Mouse (Mus musculus): ENCODE results near the gene Cers1. TPM values are rescaled to one million over a fixed set of nuclear protein-coding genes. Genes with fewer than 3 reads are reported as not detected.

The Cers1 gene
- not detected for polyA plus RNA-seq (2015; fragmentation: Illumina TruSeq; extraction: RNeasy Lipid Tissue Mini Kit (QIAGEN cat#74804); ENCODE audit: insufficient read depth, low replicate concordance)

DNA sequence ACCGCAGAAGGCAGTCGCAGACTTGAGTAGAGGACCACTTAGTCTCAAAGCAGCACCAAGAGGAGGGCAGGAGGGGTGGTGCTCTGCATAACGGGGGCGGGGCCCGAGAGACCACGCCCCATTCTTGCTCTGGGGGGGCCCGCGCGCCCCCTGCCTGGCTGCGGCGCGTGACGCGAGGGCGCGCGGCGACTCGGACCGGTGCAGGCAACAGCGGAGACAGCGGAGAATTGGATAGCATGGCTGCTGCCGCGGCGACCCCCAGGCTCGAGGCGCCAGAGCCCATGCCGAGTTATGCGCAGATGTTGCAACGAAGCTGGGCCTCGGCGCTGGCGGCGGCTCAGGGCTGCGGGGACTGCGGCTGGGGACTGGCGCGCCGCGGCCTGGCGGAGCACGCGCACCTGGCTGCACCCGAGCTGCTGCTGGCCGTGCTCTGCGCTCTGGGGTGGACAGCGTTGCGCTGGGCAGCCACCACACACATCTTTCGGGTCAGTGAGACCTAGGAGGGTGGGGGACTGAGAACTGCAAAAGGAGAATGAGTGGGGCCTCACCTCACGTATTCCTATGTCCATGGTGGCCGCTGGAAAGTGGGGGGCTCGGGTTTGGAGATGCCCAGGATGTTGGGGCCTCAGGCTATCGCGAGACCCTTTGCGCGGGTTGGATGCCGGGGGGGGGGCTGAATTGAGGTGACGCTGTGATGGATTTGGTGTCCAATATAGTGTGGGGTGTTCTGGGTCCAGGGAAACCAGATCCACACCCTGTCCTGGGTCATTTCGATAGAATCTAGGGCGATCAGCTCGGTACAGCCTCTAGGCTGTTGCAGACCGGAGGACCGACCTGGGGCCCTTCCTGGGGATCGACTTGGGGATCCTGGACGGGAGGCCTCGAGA, at the start of gene Cers1:
Cers1 (plus strand) TSS at position 152 of the 887 bp plus-strand sequence.

DNA sequence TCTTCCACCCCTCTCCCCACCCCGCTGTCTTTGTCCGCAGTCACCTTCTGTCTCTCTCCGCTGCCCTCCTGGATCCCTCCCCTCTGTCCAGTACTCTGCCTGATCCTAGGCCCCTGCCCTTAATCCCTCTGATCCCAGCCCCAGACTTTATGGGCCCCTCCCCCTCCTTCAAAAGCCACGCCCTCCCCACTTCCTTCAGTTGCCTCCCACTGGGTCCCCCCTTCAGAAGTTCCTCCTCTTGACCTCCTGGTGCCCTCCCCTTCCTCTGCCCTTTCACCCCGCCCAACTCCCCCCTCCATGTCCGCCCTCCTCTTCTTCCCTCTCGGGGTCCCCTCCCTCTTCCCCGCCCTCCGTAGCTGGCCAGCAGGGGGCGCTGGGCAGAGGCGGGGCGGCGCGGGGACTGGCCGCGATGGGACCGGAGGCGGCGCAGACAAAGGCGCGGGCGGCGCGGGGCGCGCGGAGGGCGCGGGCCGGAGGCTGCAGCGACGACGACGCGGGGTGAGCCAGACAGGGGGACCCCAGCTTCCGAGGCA, 32.9 kb upstream of the Cers1 start, which contains the start of gene Homer3:
Homer3 (plus strand) TSS at position 225 of the 533 bp plus-strand sequence.

DNA sequence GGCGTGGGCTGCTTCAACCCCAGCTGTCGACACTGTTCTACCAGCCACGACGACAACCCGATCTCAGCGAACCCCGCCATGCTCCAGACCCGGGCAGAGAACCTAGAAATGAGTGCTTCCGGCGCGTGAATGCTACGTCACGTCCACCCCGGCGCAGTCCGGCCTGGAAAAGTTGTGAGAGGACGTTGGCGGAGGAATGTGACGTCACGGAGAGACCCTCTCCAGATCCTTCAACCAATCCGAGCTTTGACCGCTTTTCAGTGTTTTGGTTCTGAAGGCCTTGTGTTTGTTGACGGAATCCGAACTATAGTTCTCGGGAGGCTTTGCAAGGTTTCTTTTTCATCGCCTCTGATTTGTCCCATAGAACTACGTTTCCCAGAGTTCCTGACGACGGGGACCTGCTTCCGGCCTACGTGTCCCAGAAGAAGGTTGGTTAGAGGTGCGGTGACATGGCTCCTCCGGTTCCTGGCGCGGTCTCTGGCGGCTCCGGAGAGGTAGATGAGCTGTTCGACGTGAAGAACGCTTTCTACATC, 13.2 kb upstream of the Cers1 start, which contains the start of the genes Ddx49 and Cope:
Ddx49 (minus strand) TSS at position 132 of the 533 bp plus-strand sequence.
Cope (plus strand) TSS at position 161 of the 533 bp plus-strand sequence.

DNA sequence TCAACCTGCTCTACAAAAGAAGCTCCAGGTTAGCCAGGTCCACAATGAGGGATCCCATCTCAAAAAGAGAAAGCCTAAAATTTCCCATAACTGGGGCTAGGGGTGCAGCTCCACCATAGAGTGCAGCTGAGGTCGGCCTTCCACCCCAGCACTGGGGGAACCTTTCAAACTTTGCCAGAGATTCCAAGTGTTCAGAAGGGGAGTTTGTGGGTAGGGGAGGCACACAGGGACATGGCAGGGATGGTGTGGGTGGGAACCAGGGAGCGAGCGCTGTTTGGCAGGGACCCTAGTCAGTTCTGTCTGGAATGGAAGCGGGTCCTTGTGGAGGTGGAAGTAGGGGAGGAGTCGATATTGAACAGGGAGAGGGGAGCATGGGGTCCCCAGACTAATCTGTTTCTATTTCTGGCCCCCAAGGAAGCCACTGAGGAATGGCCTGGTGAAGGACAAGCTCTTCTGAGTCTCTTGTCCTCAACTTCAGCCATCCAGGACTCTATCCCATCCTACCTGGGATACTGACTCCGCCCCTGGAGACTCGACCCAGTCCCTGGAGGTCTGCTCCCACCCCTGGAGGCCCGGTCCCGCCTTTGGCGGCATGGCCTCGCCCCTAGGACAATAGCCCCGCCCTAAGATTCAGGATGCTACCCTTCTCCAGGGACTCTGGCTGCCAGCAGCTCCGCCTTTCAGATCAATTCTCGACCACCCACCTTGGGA, 13.7 kb downstream of the Cers1 start, which contains the start of gene Gdf1:
Gdf1 (plus strand) TSS at position 694 of the 711 bp plus-strand sequence.

DNA sequence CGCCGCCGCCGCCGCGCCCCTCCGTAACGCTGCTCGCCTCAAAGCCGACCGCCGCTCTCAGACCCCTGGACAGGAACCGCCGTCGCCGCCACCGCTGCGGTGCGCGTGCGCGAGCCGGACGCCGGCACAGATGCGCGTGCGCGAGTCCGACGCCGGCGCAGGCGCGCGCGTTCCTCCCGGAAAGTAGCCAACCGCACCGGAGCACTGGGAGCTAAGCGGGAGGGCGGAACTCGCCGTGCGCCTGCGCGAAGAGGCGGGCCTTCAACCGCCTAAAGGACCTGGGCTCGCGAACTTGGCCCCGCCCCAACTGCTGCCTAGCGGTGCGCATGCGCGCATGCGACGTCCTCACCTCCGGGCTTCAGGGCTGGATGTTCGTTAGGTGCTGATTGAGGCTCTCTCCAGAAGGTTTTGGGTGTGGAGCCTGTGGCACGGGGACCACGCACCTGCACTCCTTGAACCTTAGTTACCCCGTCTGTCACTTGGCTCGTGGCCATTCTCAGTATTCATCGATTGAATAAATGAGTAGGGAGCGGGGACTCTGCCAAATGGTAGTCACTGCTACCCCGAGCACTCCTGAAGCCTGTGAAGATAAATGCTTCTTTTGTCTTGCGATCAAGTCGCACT, 37.7 kb downstream of the Cers1 start, which contains the start of gene Upf1:
Upf1 (minus strand) TSS at position 85 of the 624 bp plus-strand sequence.

DNA sequence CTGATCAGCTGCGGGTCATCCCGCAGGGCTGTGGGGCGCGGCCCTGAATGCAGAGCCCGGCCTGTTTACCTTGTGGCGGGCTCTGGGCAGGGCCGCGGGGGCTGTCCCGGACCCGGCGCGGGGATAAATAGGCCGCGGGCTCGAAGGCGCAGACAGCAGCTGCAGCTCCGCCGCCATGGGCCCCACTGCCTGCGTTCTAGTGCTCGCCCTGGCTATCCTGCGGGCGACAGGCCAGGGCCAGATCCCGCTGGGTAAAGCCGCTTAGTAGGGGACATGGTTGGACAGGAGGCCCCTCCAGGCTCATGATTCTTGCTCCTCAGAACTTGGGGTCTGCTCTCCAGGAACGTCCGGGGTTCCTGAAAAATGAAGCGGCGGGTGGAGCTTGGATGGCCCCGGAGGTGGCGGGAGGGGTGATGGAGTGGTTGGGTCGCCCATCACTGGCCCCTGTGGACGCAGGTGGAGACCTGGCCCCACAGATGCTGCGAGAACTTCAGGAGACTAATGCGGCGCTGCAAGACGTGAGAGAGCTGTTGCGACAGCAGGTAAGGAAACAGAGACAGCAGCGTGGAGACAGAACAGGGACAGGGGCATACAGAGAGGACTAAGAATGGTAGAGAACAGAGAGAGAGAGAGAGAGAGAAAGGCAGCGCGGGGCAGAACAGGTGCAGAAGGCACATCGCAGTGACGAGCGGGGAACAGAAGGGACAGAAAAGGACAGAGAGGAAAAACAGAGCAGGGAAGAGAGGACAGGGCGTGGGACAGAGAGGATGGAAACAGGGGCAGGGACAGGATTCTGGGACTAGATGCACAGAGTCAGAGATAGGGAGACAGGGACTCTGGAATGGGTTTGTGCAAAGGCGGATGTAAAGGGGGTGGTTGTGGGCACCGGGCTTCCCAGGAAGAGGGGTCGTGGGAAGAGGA, 58.1 kb downstream of the Cers1 start, which contains the start of gene Comp:
Comp (plus strand) TSS at position 162 of the 921 bp plus-strand sequence.

Other genes with a start within 250 kb of the Cers1 start
- gene Tm6sf2, start 242.9 kb upstream of the Cers1 start, polyA plus RNA-seq (2015; fragmentation: Illumina TruSeq; extraction: RNeasy Lipid Tissue Mini Kit (QIAGEN cat#74804); ENCODE audit: insufficient read depth, low replicate concordance), result 1.2 TPM
- gene Hapln4, start 232.3 kb upstream of the Cers1 start, polyA plus RNA-seq (2015; fragmentation: Illumina TruSeq; extraction: RNeasy Lipid Tissue Mini Kit (QIAGEN cat#74804); ENCODE audit: insufficient read depth, low replicate concordance), result not detected
- gene Ncan, start 194.9 kb upstream of the Cers1 start, polyA plus RNA-seq (2015; fragmentation: Illumina TruSeq; extraction: RNeasy Lipid Tissue Mini Kit (QIAGEN cat#74804); ENCODE audit: insufficient read depth, low replicate concordance), result 0.06 TPM
- 17.2 TPM for gene Nr2c2ap, start 184.4 kb upstream of the Cers1 start, polyA plus RNA-seq (2015; fragmentation: Illumina TruSeq; extraction: RNeasy Lipid Tissue Mini Kit (QIAGEN cat#74804); ENCODE audit: insufficient read depth, low replicate concordance)
- gene Rfxank, start 176.6 kb upstream of the Cers1 start, polyA plus RNA-seq (2015; fragmentation: Illumina TruSeq; extraction: RNeasy Lipid Tissue Mini Kit (QIAGEN cat#74804); ENCODE audit: insufficient read depth, low replicate concordance), result 7.4 TPM
- 25.0 TPM for gene Borcs8, start 176.3 kb upstream of the Cers1 start, polyA plus RNA-seq (2015; fragmentation: Illumina TruSeq; extraction: RNeasy Lipid Tissue Mini Kit (QIAGEN cat#74804); ENCODE audit: insufficient read depth, low replicate concordance)
- gene Mef2b, start 176.1 kb upstream of the Cers1 start, polyA plus RNA-seq (2015; fragmentation: Illumina TruSeq; extraction: RNeasy Lipid Tissue Mini Kit (QIAGEN cat#74804); ENCODE audit: insufficient read depth, low replicate concordance), result 0.33 TPM
- gene Tmem161a, start 143.4 kb upstream of the Cers1 start, polyA plus RNA-seq (2015; fragmentation: Illumina TruSeq; extraction: RNeasy Lipid Tissue Mini Kit (QIAGEN cat#74804); ENCODE audit: insufficient read depth, low replicate concordance), result 15.6 TPM
- 8.9 TPM for gene Slc25a42, start 103.5 kb upstream of the Cers1 start, polyA plus RNA-seq (2015; fragmentation: Illumina TruSeq; extraction: RNeasy Lipid Tissue Mini Kit (QIAGEN cat#74804); ENCODE audit: insufficient read depth, low replicate concordance)
- gene Sugp2, start 81.5 kb upstream of the Cers1 start, polyA plus RNA-seq (2015; fragmentation: Illumina TruSeq; extraction: RNeasy Lipid Tissue Mini Kit (QIAGEN cat#74804); ENCODE audit: insufficient read depth, low replicate concordance), result 44.6 TPM
- 3.8 TPM for gene Armc6, start 81.3 kb upstream of the Cers1 start, polyA plus RNA-seq (2015; fragmentation: Illumina TruSeq; extraction: RNeasy Lipid Tissue Mini Kit (QIAGEN cat#74804); ENCODE audit: insufficient read depth, low replicate concordance)
- gene Homer3, start 32.9 kb upstream of the Cers1 start, polyA plus RNA-seq (2015; fragmentation: Illumina TruSeq; extraction: RNeasy Lipid Tissue Mini Kit (QIAGEN cat#74804); ENCODE audit: insufficient read depth, low replicate concordance), result 4.2 TPM
- 23.5 TPM for gene Ddx49, start 13.3 kb upstream of the Cers1 start, polyA plus RNA-seq (2015; fragmentation: Illumina TruSeq; extraction: RNeasy Lipid Tissue Mini Kit (QIAGEN cat#74804); ENCODE audit: insufficient read depth, low replicate concordance)
- gene Cope, start 13.3 kb upstream of the Cers1 start, polyA plus RNA-seq (2015; fragmentation: Illumina TruSeq; extraction: RNeasy Lipid Tissue Mini Kit (QIAGEN cat#74804); ENCODE audit: insufficient read depth, low replicate concordance), result 32.0 TPM
- not detected for gene Gdf1, start 14.0 kb downstream of the Cers1 start, polyA plus RNA-seq (2015; fragmentation: Illumina TruSeq; extraction: RNeasy Lipid Tissue Mini Kit (QIAGEN cat#74804); ENCODE audit: insufficient read depth, low replicate concordance)
- gene Upf1, start 37.5 kb downstream of the Cers1 start, polyA plus RNA-seq (2015; fragmentation: Illumina TruSeq; extraction: RNeasy Lipid Tissue Mini Kit (QIAGEN cat#74804); ENCODE audit: insufficient read depth, low replicate concordance), result 16.2 TPM
- 0.10 TPM for gene Comp, start 57.8 kb downstream of the Cers1 start, polyA plus RNA-seq (2015; fragmentation: Illumina TruSeq; extraction: RNeasy Lipid Tissue Mini Kit (QIAGEN cat#74804); ENCODE audit: insufficient read depth, low replicate concordance)
- 6.5 TPM for gene Crtc1, start 123.8 kb downstream of the Cers1 start, polyA plus RNA-seq (2015; fragmentation: Illumina TruSeq; extraction: RNeasy Lipid Tissue Mini Kit (QIAGEN cat#74804); ENCODE audit: insufficient read depth, low replicate concordance)
- 5.5 TPM for gene Klhl26, start 161.2 kb downstream of the Cers1 start, polyA plus RNA-seq (2015; fragmentation: Illumina TruSeq; extraction: RNeasy Lipid Tissue Mini Kit (QIAGEN cat#74804); ENCODE audit: insufficient read depth, low replicate concordance)
- not detected for gene Tmem59l, start 171.6 kb downstream of the Cers1 start, polyA plus RNA-seq (2015; fragmentation: Illumina TruSeq; extraction: RNeasy Lipid Tissue Mini Kit (QIAGEN cat#74804); ENCODE audit: insufficient read depth, low replicate concordance)
- gene Crlf1, start 177.4 kb downstream of the Cers1 start, polyA plus RNA-seq (2015; fragmentation: Illumina TruSeq; extraction: RNeasy Lipid Tissue Mini Kit (QIAGEN cat#74804); ENCODE audit: insufficient read depth, low replicate concordance), result not detected
- gene Rex1bd, start 191.0 kb downstream of the Cers1 start, polyA plus RNA-seq (2015; fragmentation: Illumina TruSeq; extraction: RNeasy Lipid Tissue Mini Kit (QIAGEN cat#74804); ENCODE audit: insufficient read depth, low replicate concordance), result 10.3 TPM
- 680 TPM for gene Uba52, start 195.0 kb downstream of the Cers1 start, polyA plus RNA-seq (2015; fragmentation: Illumina TruSeq; extraction: RNeasy Lipid Tissue Mini Kit (QIAGEN cat#74804); ENCODE audit: insufficient read depth, low replicate concordance)
- 99.1 TPM for gene Fkbp8, start 211.9 kb downstream of the Cers1 start, polyA plus RNA-seq (2015; fragmentation: Illumina TruSeq; extraction: RNeasy Lipid Tissue Mini Kit (QIAGEN cat#74804); ENCODE audit: insufficient read depth, low replicate concordance)
- gene Kxd1, start 212.2 kb downstream of the Cers1 start, polyA plus RNA-seq (2015; fragmentation: Illumina TruSeq; extraction: RNeasy Lipid Tissue Mini Kit (QIAGEN cat#74804); ENCODE audit: insufficient read depth, low replicate concordance), result 50.0 TPM
- 10.1 TPM for gene Ell, start 223.7 kb downstream of the Cers1 start, polyA plus RNA-seq (2015; fragmentation: Illumina TruSeq; extraction: RNeasy Lipid Tissue Mini Kit (QIAGEN cat#74804); ENCODE audit: insufficient read depth, low replicate concordance)

Data from spleen, adult 10 weeks (tissue).